Mouse (Mus musculus) CH12.LX (cell line): ENCODE measurements around the gene Npy. TPM values are rescaled to one million over a fixed set of nuclear protein-coding genes. Genes with fewer than 3 reads are reported as not detected.

ENCODE experiments used
- DNase-seq: peaks from one replicate; pipeline ENCODE4 v3.0.0-alpha.2; 2013; ENCODE audit errors: extremely low read depth
- H3K27ac ChIP-seq: 2 replicates; pipeline ENCODE4 v1.5.1; 2012; ENCODE audit warnings: low read depth, mild to moderate bottlenecking, control low read depth, moderate library complexity; ENCODE audit not compliant: insufficient read depth
- H3K27me3 ChIP-seq: replicated peaks from 2 replicates; pipeline ENCODE3; 2012; ENCODE audit warnings: inconsistent platforms
- H3K36me3 ChIP-seq, 2 experiments: replicated peaks in 1 of 2; 2 replicates each; pipeline versions ENCODE3 to v1.6.1; 2012; ENCODE audit warnings: inconsistent platforms in 1 of 2, low read length in 1 of 2, mild to moderate bottlenecking in 1 of 2, mixed read lengths in 1 of 2, moderate library complexity in 1 of 2; ENCODE audit not compliant: control insufficient read depth in 1 of 2, insufficient read depth in 1 of 2
- H3K4me1 ChIP-seq, 2 experiments: 2 replicates each; pipeline ENCODE4 v1.6.1; 2012; ENCODE audit warnings: inconsistent platforms in 1 of 2, moderate library complexity in 1 of 2; ENCODE audit not compliant: insufficient read depth in 2 of 2, control insufficient read depth in 1 of 2
- H3K4me2 ChIP-seq: 2 replicates; pipeline ENCODE4 v1.6.1; 2012; ENCODE audit warnings: low read depth, mild to moderate bottlenecking, control low read depth; ENCODE audit not compliant: poor library complexity, insufficient read depth, severe bottlenecking
- H3K4me3 ChIP-seq, 3 experiments: fragments of 150-350 bp in 1 of 3; sonication (generic) in 1 of 3; replicated peaks in 1 of 3; 2 replicates each; pipeline versions ENCODE3 to v1.5.1; 2011 to 2012; ENCODE audit warnings: low read depth in 2 of 3, low read length in 2 of 3, mild to moderate bottlenecking in 2 of 3, moderate library complexity in 2 of 3, control low read depth in 1 of 3, improper control_type of control experiment in 1 of 3, inconsistent platforms in 1 of 3, mixed read lengths in 1 of 3; ENCODE audit not compliant: poor library complexity in 1 of 3
- H3K79me2 ChIP-seq: replicated peaks from 2 replicates; pipeline ENCODE4 v1.6.1; 2012; ENCODE audit warnings: mild to moderate bottlenecking, moderate library complexity; ENCODE audit not compliant: control insufficient read depth, poor library complexity, insufficient read depth, severe bottlenecking; ENCODE audit errors: extremely low read depth
- H3K9ac ChIP-seq: 2 replicates; pipeline ENCODE4 v1.6.1; 2012; ENCODE audit warnings: low read depth, mild to moderate bottlenecking, control low read depth, moderate library complexity; ENCODE audit not compliant: insufficient read depth
- H3K9me3 ChIP-seq: replicated peaks from 2 replicates; pipeline ENCODE3; 2012; ENCODE audit warnings: low read length, inconsistent platforms, mixed read lengths
- EP300 ChIP-seq: IDR thresholded peaks from 2 replicates; pipeline ENCODE4 v1.6.1; 2011; ENCODE audit warnings: low read length, improper control_type of control experiment
- MAFK ChIP-seq: IDR thresholded peaks from 2 replicates; pipeline ENCODE4 v1.6.1; 2011; ENCODE audit warnings: low read length, improper control_type of control experiment; ENCODE audit not compliant: insufficient replicate concordance
- NRF1 ChIP-seq: IDR thresholded peaks from 2 replicates; pipeline ENCODE4 v1.6.1; 2014; ENCODE audit warnings: low read depth, mild to moderate bottlenecking, inconsistent platforms, low read length, improper control_type of control experiment, moderate library complexity
- POLR2A ChIP-seq: IDR thresholded peaks from 2 replicates; pipeline ENCODE4 v1.6.1; 2011; ENCODE audit warnings: low read depth, mild to moderate bottlenecking, improper control_type of control experiment, low read length
- SMC3 ChIP-seq: IDR thresholded peaks from 2 replicates; pipeline ENCODE4 v1.6.1; 2011; ENCODE audit warnings: low read depth, low read length, improper control_type of control experiment
- USF1 ChIP-seq: IDR thresholded peaks from 2 replicates; pipeline ENCODE4 v1.6.1; 2014; ENCODE audit warnings: low read depth, mild to moderate bottlenecking, inconsistent platforms, low read length, improper control_type of control experiment
- ZNF384 ChIP-seq: IDR thresholded peaks from 2 replicates; pipeline ENCODE4 v1.6.1; 2012; ENCODE audit warnings: low read depth, low read length, improper control_type of control experiment, inconsistent platforms
- dilution Hi-C: fragments of 300-500 bp; cut with MboI; formaldehyde crosslinking; loops from 2 replicates; pipeline ENCODE4 v1.14.3; 2020; ENCODE audit warnings: low sequenced_read_pairs; ENCODE audit not compliant: extremely low pct_unique_long_range_greater_than_20kb, extremely low pct_ligation_motif_present
- in situ Hi-C: fragments of 300-500 bp; cut with MboI; formaldehyde crosslinking; loops from 3 replicates; pipeline ENCODE4 v1.14.3; 2019; ENCODE audit warnings: low sequenced_read_pairs, low pct_ligation_motif_present, low pct_unique_long_range_greater_than_20kb, mixed read lengths
- polyA plus RNA-seq: library from polyadenylated mRNA; unstranded; fragments of >175 nt; gene quantifications from 2 replicates; pipeline ENCODE4 v1.2.1, GENCODE M21; 2012; ENCODE audit warnings: low read depth; ENCODE audit not compliant: insufficient read length
- total RNA-seq, 2 experiments: library from RNA; depleted of rRNA; stranded (reverse); fragments of 300-350 nt in 1 of 2; fragments of >200 nt in 1 of 2; gene quantifications; 2 replicates each; pipeline ENCODE4 v1.2.3; 2012 to 2014

Gene Npy
- total and polyA plus RNA-seq, 3 experiments, result not detected

DNA sequence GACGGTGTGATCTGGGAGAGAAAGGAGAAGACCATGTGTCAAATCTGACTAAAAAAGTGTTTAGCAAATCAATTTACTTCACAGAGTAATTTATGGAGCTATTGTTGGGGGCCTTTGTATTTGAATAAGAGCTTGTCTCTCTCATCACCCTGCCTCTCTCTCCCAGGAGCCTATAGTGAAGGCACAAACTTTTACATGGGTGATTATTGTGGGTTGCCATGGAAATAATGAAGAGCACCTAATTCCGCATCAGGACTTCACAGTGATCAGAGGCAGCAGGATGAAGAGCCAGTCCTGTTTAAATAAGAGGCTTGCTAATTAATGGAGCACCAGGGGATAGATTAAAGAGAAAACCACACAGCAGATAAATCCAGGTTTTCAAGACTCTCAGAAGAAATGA, 52.6 kb downstream of the Npy start:
- Histone ChIP-seq H3K9ac (no peak overlapping the region), H3K79me2 (no peaks in the 10 kb centered on the region), H3K27me3 (peaks cover 2% of the 10 kb centered on the region), H3K4me3 (no peak overlapping the region), H3K9me3 (no peaks in the 10 kb centered on the region), H3K36me3 (no peaks in the 10 kb centered on the region), H3K4me1 (no peaks in the 10 kb centered on the region), H3K27ac (no peak overlapping the region), H3K4me2 (no peak overlapping the region)
- dilution Hi-C loops, result no loop called here
- TF ChIP-seq MAFK (no peak), NRF1 (no peak)
- DNase-seq, result no peak
- in situ Hi-C loops, result no loop called here

DNA sequence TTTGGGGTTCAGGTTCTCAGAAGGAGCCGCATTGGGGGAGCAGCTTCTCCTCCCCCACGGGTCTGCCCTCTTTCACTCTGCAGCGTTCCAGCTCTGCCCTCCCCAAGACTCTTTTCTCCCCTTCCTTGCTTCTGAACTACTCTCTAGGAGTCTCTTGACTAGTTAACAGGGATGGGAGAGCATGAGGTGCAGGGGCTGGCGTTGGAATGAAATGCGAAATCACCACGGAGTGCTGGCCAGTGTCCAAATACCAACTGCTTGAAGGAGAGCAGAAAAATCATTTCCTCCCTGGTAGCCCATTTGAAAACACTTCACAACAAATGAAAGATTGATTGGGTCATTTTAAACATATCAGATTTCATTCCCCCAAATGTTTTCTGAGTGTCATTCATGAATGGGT, 53.3 kb downstream of the Npy start:
- TF ChIP-seq EP300 (no peak), POLR2A (no peak), ZNF384 (no peak), SMC3 (no peak), USF1 (no peak)
- no peak for DNase-seq
- Histone ChIP-seq H3K9me3 (no peaks in the 10 kb centered on the region), H3K9ac (no peak overlapping the region), H3K4me3 (no peak overlapping the region), H3K79me2 (no peaks in the 10 kb centered on the region), H3K36me3 (no peaks in the 10 kb centered on the region), H3K27ac (no peak overlapping the region), H3K4me1 (no peaks in the 10 kb centered on the region), H3K27me3 (peaks cover 2% of the 10 kb centered on the region), H3K4me2 (no peak overlapping the region)
- dilution Hi-C loops (no loop called here), in situ Hi-C loops (no loop called here)
